ENCODE assay signal across 8 mouse cellular contexts in genomic region chr11:97437745-97438144, GRCm38 (mm10). TPM values are rescaled to one million over a fixed set of nuclear protein-coding genes. Genes with fewer than 3 reads are reported as not detected.
A peak's percentile ranks its signal among the peaks of the same experiment; 100 is the strongest.
DNase-seq lines count a peak whose midpoint lies in the region; ATAC-seq and TF ChIP-seq lines count a peak whose summit lies in the region.

No protein-coding gene starts in this region.

- 6% methylated on average over 5 of the region's 5 CpGs for WGBS in forebrain, embryonic 11.5 days
- 10% methylated on average over 5 of the region's 5 CpGs for WGBS in forebrain, embryonic 12.5 days
- WGBS in kidney, adult 2 months: 26% methylated on average over 5 of the region's 5 CpGs
- WGBS in lung, embryonic 14.5 days: 9% methylated on average over 5 of the region's 5 CpGs

- H3K4me2 ChIP-seq in forebrain, embryonic 11.5 days (ENCODE audit: low read depth, low read length, severe bottlenecking): no peak overlapping the region
- H3K4me2 ChIP-seq in forebrain, embryonic 12.5 days: no peak overlapping the region
- H3K4me2 ChIP-seq in lung, embryonic 14.5 days: peak overlapping the region; percentile 82

- no peak for TF ChIP-seq POLR2A in kidney, adult 2 months (IDR thresholded peaks at IDR 0.05; ENCODE audit: low read depth, low read length)

- DNase-seq in forebrain, embryonic 11.5 days (ENCODE audit: low spot score): peak; percentile 68
- peak; percentile 77 for DNase-seq in adrenal gland, postnatal 10 days
- DNase-seq in heart, adult 18-20 months: peak; percentile 85 to 94
- peak; percentile 93 for DNase-seq in kidney, adult 2 months
- DNase-seq in lung, embryonic 14.5 days: peak; percentile 94
- DNase-seq in testis, postnatal 14 days (ENCODE audit: low spot score): peak; percentile 65

- ATAC-seq in forebrain, embryonic 11.5 days (replicated peaks; ENCODE audit: low FRiP score): no peak
- ATAC-seq in forebrain, embryonic 12.5 days (ENCODE audit: low FRiP score): no peak
- ATAC-seq in lung, embryonic 14.5 days (ENCODE audit: insufficient read depth): peak; percentile 23; the same call in 1 of the 2 replicates
- ATAC-seq in megakaryocyte progenitor cell, adult 5-6 weeks (replicated peaks; ENCODE audit: poor library complexity): no peak

- no peak overlapping the region for H3K9ac ChIP-seq in forebrain, embryonic 11.5 days (ENCODE audit: low read length)
- no peak overlapping the region for H3K9ac ChIP-seq in forebrain, embryonic 12.5 days
- H3K9ac ChIP-seq in lung, embryonic 14.5 days: no peak overlapping the region

- H3K36me3 ChIP-seq in forebrain, embryonic 11.5 days (ENCODE audit: control insufficient read depth, insufficient read depth, low read length): no peaks in the 10 kb centered on the region
- H3K36me3 ChIP-seq in forebrain, embryonic 12.5 days (replicated peaks): no peaks in the 10 kb centered on the region
- H3K36me3 ChIP-seq in kidney, adult 2 months (ENCODE audit: control insufficient read depth, insufficient read depth, low read length): no peaks in the 10 kb centered on the region
- H3K36me3 ChIP-seq in lung, embryonic 14.5 days (ENCODE audit: insufficient read depth): no peaks in the 10 kb centered on the region

- TF ChIP-seq CTCF in kidney, adult 2 months (conservative IDR thresholded peaks at IDR 0.05; ENCODE audit: insufficient read depth, insufficient read length, low read depth, low read length): no peak
- TF ChIP-seq CTCF in lung, embryonic 14.5 days (IDR thresholded peaks at IDR 0.05; ENCODE audit: low read depth): no peak

- no peak overlapping the region for H3K27ac ChIP-seq in forebrain, embryonic 11.5 days (ENCODE audit: low read depth, low read length)
- no peak overlapping the region for H3K27ac ChIP-seq in forebrain, embryonic 12.5 days
- peak overlapping the region; percentile 95 for H3K27ac ChIP-seq in kidney, adult 2 months (ENCODE audit: insufficient read depth, low read depth, low read length)
- H3K27ac ChIP-seq in lung, embryonic 14.5 days (ENCODE audit: low read depth): peak overlapping the region; percentile 81

- no peaks in the 10 kb centered on the region for H3K9me3 ChIP-seq in forebrain, embryonic 11.5 days (ENCODE audit: control insufficient read depth, low read length)
- H3K9me3 ChIP-seq in forebrain, embryonic 12.5 days: no peaks in the 10 kb centered on the region
- no peaks in the 10 kb centered on the region for H3K9me3 ChIP-seq in lung, embryonic 14.5 days (ENCODE audit: low read depth, low read length)

- no peak overlapping the region for H3K4me3 ChIP-seq in forebrain, embryonic 11.5 days (ENCODE audit: low read depth, low read length)
- no peak overlapping the region for H3K4me3 ChIP-seq in forebrain, embryonic 12.5 days (replicated peaks)
- H3K4me3 ChIP-seq in kidney, adult 2 months (ENCODE audit: insufficient read depth, low read depth, low read length): no peak overlapping the region
- no peak overlapping the region for H3K4me3 ChIP-seq in lung, embryonic 14.5 days (ENCODE audit: low read depth, low read length)

- H3K4me1 ChIP-seq in forebrain, embryonic 11.5 days (replicated peaks; ENCODE audit: control insufficient read depth, insufficient read depth, low read length): peaks cover 17% of the 10 kb centered on the region
- peaks cover 44% of the 10 kb centered on the region for H3K4me1 ChIP-seq in forebrain, embryonic 12.5 days
- peaks cover 22% of the 10 kb centered on the region for H3K4me1 ChIP-seq in kidney, adult 2 months (ENCODE audit: control insufficient read depth, insufficient read depth, low read length)
- H3K4me1 ChIP-seq in lung, embryonic 14.5 days (ENCODE audit: insufficient read depth): peaks cover 63% of the 10 kb centered on the region

- H3K27me3 ChIP-seq in forebrain, embryonic 11.5 days (ENCODE audit: control insufficient read depth, insufficient read depth, low read length): peaks cover 33% of the 10 kb centered on the region
- peaks cover 54% of the 10 kb centered on the region for H3K27me3 ChIP-seq in forebrain, embryonic 12.5 days
- H3K27me3 ChIP-seq in kidney, adult 2 months (replicated peaks; ENCODE audit: control insufficient read depth, insufficient read depth, low read length): no peaks in the 10 kb centered on the region
- H3K27me3 ChIP-seq in lung, embryonic 14.5 days (ENCODE audit: insufficient read depth, low read length): no peaks in the 10 kb centered on the region

RNA-seq across cellular contexts. Expression of gene Arhgap23, which starts 22.4 kb away (rescaled TPM):
- polyA plus RNA-seq in forebrain, embryonic 11.5 days (2014; fragmentation: Nextera tagmentation; extraction: Ambion mirVana): 3.2 and 4.8 TPM in 2 replicates
- 4.2 and 5.1 TPM in 2 replicates for polyA plus RNA-seq in forebrain, embryonic 12.5 days (2016; fragmentation: Nextera tagmentation; extraction: Ambion mirVana)
- 10 to 100 TPM; 30.9 to 32.3 TPM for total RNA-seq in adrenal gland, postnatal 10 days (2021)
- total RNA-seq in heart, adult 18-20 months (2021): 10 to 100 TPM; 12.5 to 13.5 TPM
- polyA plus RNA-seq in kidney, adult 2 months (2012; rRNA removed): 14.9 and 17.1 TPM in 2 replicates
- polyA plus RNA-seq in lung, embryonic 14.5 days (2014; fragmentation: Nextera tagmentation; extraction: Ambion mirVana): 7.0 and 7.9 TPM in 2 replicates
- 6.3 and 8.0 TPM in 2 replicates for total RNA-seq in megakaryocyte progenitor cell, adult 5-6 weeks (2015)
- total RNA-seq in megakaryocyte progenitor cell, adult 5-6 weeks (2017): 5.6 and 6.1 TPM in 2 replicates

Comparison
In these comparisons a context has a peak if more than half of its experiments do, and no peak if none do; other contexts are left out.
1. H3K27ac ChIP-seq: peak in kidney, adult 2 months (single experiment) and lung, embryonic 14.5 days (single experiment); none in forebrain, embryonic 11.5 days (single experiment) and forebrain, embryonic 12.5 days (single experiment).
2. Peak in every context shown above with its lines, with median percentiles within 50 percentile points of each other: DNase-seq.